Mouse (Mus musculus): ENCODE measurements around the gene Tmem178.

GRCm38 (mm10) chr17:80991535-80992127 is 47.2 kb downstream of the Tmem178 start:
- no peak for TF ChIP-seq ETS1 (IDR thresholded peaks at IDR 0.05; ENCODE audit: low read depth, low read length)
- TF ChIP-seq CTCF (IDR thresholded peaks at IDR 0.05 in 2 of 3, conservative IDR thresholded peaks at IDR 0.05 in 1 of 3; ENCODE audit: control insufficient read depth in 1 of 3, insufficient read depth in 1 of 3, low read depth in 2 of 3, low read length in 3 of 3, poor library complexity in 1 of 3, severe bottlenecking in 1 of 3), result no peak
- no peak for TF ChIP-seq MAX (IDR thresholded peaks at IDR 0.05; ENCODE audit: low read length)
- TF ChIP-seq USF1 (IDR thresholded peaks at IDR 0.05; ENCODE audit: low read depth, low read length), result no peak
- TF ChIP-seq ZC3H11A (IDR thresholded peaks at IDR 0.05; ENCODE audit: low read depth, low read length), result no peak
- TF ChIP-seq ZKSCAN1 (IDR thresholded peaks at IDR 0.05; ENCODE audit: low read depth, low read length), result no peak
- no peak for TF ChIP-seq GATA1 (IDR thresholded peaks at IDR 0.05; ENCODE audit: low read depth, low read length)
- no peak for TF ChIP-seq POLR2A (IDR thresholded peaks at IDR 0.05; ENCODE audit: control insufficient read depth in 1 of 2, insufficient read depth in 1 of 2, low read depth in 1 of 2, low read length in 2 of 2, poor library complexity in 1 of 2)
- TF ChIP-seq KAT2A (conservative IDR thresholded peaks at IDR 0.05; ENCODE audit: low read depth, low read length), result no peak

All from MEL (cell line).